Mouse (Mus musculus): Measurements from ENCODE around the gene A930033H14Rik. TPM values are rescaled to one million over a fixed set of nuclear protein-coding genes. Genes with fewer than 3 reads are reported as not detected.

The A930033H14Rik gene
- total and polyA plus RNA-seq, 3 experiments, result not detected

GRCm38 (mm10) chr10:69187773-69188443 lies 25.0 kb downstream of the A930033H14Rik start:
- Histone ChIP-seq H3K9me3 (replicated peaks; ENCODE audit: insufficient read depth, low read length) (no peaks in the 10 kb centered on the region), H3K4me3 (ENCODE audit: control insufficient read depth in 1 of 2, insufficient read depth in 1 of 2, low read depth in 2 of 2, low read length in 2 of 2) (no peak overlapping the region), H3K27ac (ENCODE audit: control insufficient read depth, low read depth, low read length) (no peak overlapping the region), H3K27me3 (ENCODE audit: control insufficient read depth in 1 of 2, insufficient read depth in 2 of 2, low read length in 2 of 2) (no peaks in the 10 kb centered on the region), H3K36me3 (ENCODE audit: control insufficient read depth in 1 of 2, insufficient read depth in 2 of 2, low read length in 2 of 2) (no peaks in the 10 kb centered on the region), H3K79me2 (ENCODE audit: control insufficient read depth, insufficient read depth, low read length, poor library complexity) (no peaks in the 10 kb centered on the region), H3K9ac (ENCODE audit: control insufficient read depth, low read depth, low read length, poor library complexity, severe bottlenecking) (no peak overlapping the region), H3K4me1 (ENCODE audit: control insufficient read depth in 1 of 2, insufficient read depth in 2 of 2, low read length in 2 of 2) (no peaks in the 10 kb centered on the region)
- DNase-seq (ENCODE audit: low read depth, low spot score), result no peak
- no peak for TF ChIP-seq USF2 (IDR thresholded peaks at IDR 0.05; ENCODE audit: borderline replicate concordance in 1 of 2, insufficient read depth in 1 of 2, low read depth in 1 of 2, low read length in 2 of 2)
- TF ChIP-seq ZKSCAN1 (IDR thresholded peaks at IDR 0.05; ENCODE audit: low read depth, low read length), result no peak
- no peak for TF ChIP-seq TAL1 (IDR thresholded peaks at IDR 0.05; ENCODE audit: low read length)
- no peak for TF ChIP-seq ZMIZ1 (IDR thresholded peaks at IDR 0.05; ENCODE audit: low read depth, low read length)

- TF ChIP-seq RAD21 (IDR thresholded peaks at IDR 0.05; ENCODE audit: low read depth, low read length) (peak; percentile 28; the same call in 1 of the 2 replicates), MAFK (IDR thresholded peaks at IDR 0.05; ENCODE audit: borderline replicate concordance, low read depth, low read length) (no peak), SMC3 (IDR thresholded peaks at IDR 0.05; ENCODE audit: low read depth, low read length) (peak; percentile 15; the same call in 1 of the 2 replicates), ZNF384 (IDR thresholded peaks at IDR 0.05; ENCODE audit: low read depth, low read length) (peak; percentile 89), CTCF (IDR thresholded peaks at IDR 0.05 in 2 of 3, conservative IDR thresholded peaks at IDR 0.05 in 1 of 3; ENCODE audit: control insufficient read depth in 1 of 3, insufficient read depth in 1 of 3, low read depth in 2 of 3, low read length in 3 of 3, poor library complexity in 1 of 3, severe bottlenecking in 1 of 3) (peak in 2 of 3 experiments; percentile 41 to 55; a peak in 5 of 6 replicates)
- no peaks in the 10 kb centered on the region for H3K36me3 ChIP-seq (ENCODE audit: control insufficient read depth in 1 of 2, insufficient read depth in 2 of 2, low read length in 2 of 2)
- H3K9ac ChIP-seq (ENCODE audit: control insufficient read depth, low read depth, low read length, poor library complexity, severe bottlenecking), result no peak overlapping the region
- H3K4me1 ChIP-seq (ENCODE audit: control insufficient read depth in 1 of 2, insufficient read depth in 2 of 2, low read length in 2 of 2), result no peaks in the 10 kb centered on the region
- no peak overlapping the region for H3K27ac ChIP-seq (ENCODE audit: control insufficient read depth, low read depth, low read length)
- H3K79me2 ChIP-seq (ENCODE audit: control insufficient read depth, insufficient read depth, low read length, poor library complexity), result no peaks in the 10 kb centered on the region
- no peak overlapping the region for H3K4me3 ChIP-seq (ENCODE audit: control insufficient read depth in 1 of 2, insufficient read depth in 1 of 2, low read depth in 2 of 2, low read length in 2 of 2)
- H3K27me3 ChIP-seq (ENCODE audit: control insufficient read depth in 1 of 2, insufficient read depth in 2 of 2, low read length in 2 of 2), result no peaks in the 10 kb centered on the region
- peak; percentile 23 for DNase-seq (ENCODE audit: low read depth, low spot score)
- no peaks in the 10 kb centered on the region for H3K9me3 ChIP-seq (replicated peaks; ENCODE audit: insufficient read depth, low read length)
These were observed 26.7 kb downstream of the A930033H14Rik start for GRCm38 (mm10) chr10:69185894-69186893.

- no peaks in the 10 kb centered on the region for H3K36me3 ChIP-seq (ENCODE audit: control insufficient read depth in 1 of 2, insufficient read depth in 2 of 2, low read length in 2 of 2)
- H3K79me2 ChIP-seq (ENCODE audit: control insufficient read depth, insufficient read depth, low read length, poor library complexity), result no peaks in the 10 kb centered on the region
- no peak overlapping the region for H3K4me3 ChIP-seq (ENCODE audit: control insufficient read depth in 1 of 2, insufficient read depth in 1 of 2, low read depth in 2 of 2, low read length in 2 of 2)
- TF ChIP-seq CHD1 (IDR thresholded peaks at IDR 0.05; ENCODE audit: low read depth, low read length), result no peak
- H3K27me3 ChIP-seq (ENCODE audit: control insufficient read depth in 1 of 2, insufficient read depth in 2 of 2, low read length in 2 of 2), result no peaks in the 10 kb centered on the region
- DNase-seq (ENCODE audit: low read depth, low spot score), result no peak
- H3K27ac ChIP-seq (ENCODE audit: control insufficient read depth, low read depth, low read length), result no peak overlapping the region
- no peak overlapping the region for H3K9ac ChIP-seq (ENCODE audit: control insufficient read depth, low read depth, low read length, poor library complexity, severe bottlenecking)
- H3K9me3 ChIP-seq (replicated peaks; ENCODE audit: insufficient read depth, low read length), result no peaks in the 10 kb centered on the region
- no peaks in the 10 kb centered on the region for H3K4me1 ChIP-seq (ENCODE audit: control insufficient read depth in 1 of 2, insufficient read depth in 2 of 2, low read length in 2 of 2)
These were observed 27.5 kb downstream of the A930033H14Rik start for GRCm38 (mm10) chr10:69185431-69185830.

All from MEL (cell line).